15 mouse cellular contexts compared by ENCODE assay signal in the genomic region with DNA sequence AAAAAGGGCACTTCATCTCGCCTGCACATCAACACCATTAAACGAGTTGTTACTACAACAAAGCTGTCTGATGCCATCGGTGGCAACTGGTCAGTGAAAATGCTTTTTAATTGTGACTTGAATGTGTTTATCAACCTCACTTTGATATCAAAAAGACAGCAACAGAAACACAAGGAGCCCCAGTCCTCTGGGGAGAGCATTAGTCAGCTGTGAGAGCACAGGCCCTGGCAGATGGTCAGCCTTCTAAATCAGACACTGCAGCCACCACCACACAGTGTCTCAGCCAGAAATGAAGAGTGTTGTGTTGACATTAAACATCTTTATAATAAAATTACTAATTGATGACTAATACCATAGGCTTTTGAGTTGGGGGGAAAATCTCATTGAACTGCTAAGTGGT.
DNase-seq lines count a peak whose midpoint lies in the region; ATAC-seq and TF ChIP-seq lines count a peak whose summit lies in the region.
"Had no signal": no experiment of that assay in that cellular context is flagged by ENCODE, and none has a peak within 500 bp of the region (broad histone marks: within the 10 kb centered on the region; RNA-seq: fewer than 3 reads in every experiment).

No protein-coding gene starts in this region.

- H3K27me3 ChIP-seq in midbrain, postnatal 0 days (ENCODE audit: insufficient read depth, low read length): no peaks in the 10 kb centered on the region
- no peaks in the 10 kb centered on the region; the same call in 1 of the 2 replicates for H3K27me3 ChIP-seq in midbrain, embryonic 15.5 days (replicated peaks)
- H3K27me3 ChIP-seq: megakaryocyte, embryonic 14.5 days had no signal

- intact Hi-C loops in heart, postnatal 10 days (cut with DNase I): no loop called here
- intact Hi-C loops in heart, postnatal 14 days (cut with DNase I): no loop called here

- no peak overlapping the region for H3K4me2 ChIP-seq in midbrain, postnatal 0 days (ENCODE audit: low read depth, low read length, poor library complexity, severe bottlenecking)
- H3K4me2 ChIP-seq in midbrain, embryonic 15.5 days: no peak overlapping the region
- H3K4me2 ChIP-seq: heart, embryonic 12.5 days; lung, embryonic 14.5 days had no signal

- no peaks in the 10 kb centered on the region for H3K4me1 ChIP-seq in midbrain, postnatal 0 days (ENCODE audit: insufficient read depth, low read length)
- peaks cover 13% of the 10 kb centered on the region for H3K4me1 ChIP-seq in midbrain, embryonic 15.5 days
- H3K4me1 ChIP-seq: megakaryocyte, embryonic 14.5 days had no signal

- no peak overlapping the region for H3K4me3 ChIP-seq in midbrain, postnatal 0 days (ENCODE audit: low read depth, low read length)
- no peak overlapping the region for H3K4me3 ChIP-seq in midbrain, embryonic 15.5 days
- H3K4me3 ChIP-seq: heart, embryonic 12.5 days; megakaryocyte, embryonic 14.5 days had no signal

- H3K27ac ChIP-seq in midbrain, postnatal 0 days (ENCODE audit: low read depth, low read length): no peak overlapping the region
- H3K27ac ChIP-seq in midbrain, embryonic 15.5 days: no peak overlapping the region

- H3K9me3 ChIP-seq in midbrain, postnatal 0 days (ENCODE audit: low read length): no peaks in the 10 kb centered on the region
- H3K9me3 ChIP-seq in midbrain, embryonic 15.5 days: no peaks in the 10 kb centered on the region
- H3K9me3 ChIP-seq: heart, embryonic 12.5 days had no signal

- DNase-seq in heart, postnatal 10 days: peak; percentile 4 to 10
- DNase-seq in heart, postnatal 14 days: no peak
- peak; percentile 80 for DNase-seq in midbrain, postnatal 0 days (ENCODE audit: low spot score)
- peak; percentile 85 to 89 for DNase-seq in cerebellum, postnatal 10 days
- DNase-seq in retina, postnatal 1 day: peak; percentile 62
- DNase-seq in layer of hippocampus, postnatal 10 days (ENCODE audit: low spot score in 2 of 2): no peak
- DNase-seq in ovary, adult 18-20 months (ENCODE audit: low spot score): no peak
- DNase-seq: adrenal gland, adult 8-10 months; kidney, adult 2 months; liver; lung, embryonic 14.5 days; thymus, postnatal 14 days had no signal

- ATAC-seq in midbrain, postnatal 0 days (ENCODE audit: low FRiP score): no peak
- no peak for ATAC-seq in midbrain, embryonic 15.5 days (replicated peaks)

- TF ChIP-seq CTCF in midbrain, postnatal 0 days (IDR thresholded peaks at IDR 0.05): no peak

- 50% methylated on average over 3 of the region's 3 CpGs for whole genome bisulfite sequencing in midbrain, postnatal 0 days
- 40% methylated on average over 3 of the region's 3 CpGs for WGBS in midbrain, embryonic 15.5 days

- H3K9ac ChIP-seq in midbrain, postnatal 0 days (replicated peaks; ENCODE audit: low read length, poor library complexity, severe bottlenecking): no peak overlapping the region
- H3K9ac ChIP-seq in midbrain, embryonic 15.5 days: no peak overlapping the region
- H3K9ac ChIP-seq: heart, embryonic 12.5 days; lung, embryonic 14.5 days had no signal

- H3K36me3 ChIP-seq in midbrain, postnatal 0 days (ENCODE audit: insufficient read depth, low read length): no peaks in the 10 kb centered on the region
- no peaks in the 10 kb centered on the region for H3K36me3 ChIP-seq in midbrain, embryonic 15.5 days (replicated peaks)
- H3K36me3 ChIP-seq: heart, embryonic 12.5 days had no signal

Comparison
In these comparisons a context has a peak if more than half of its experiments do, and no peak if none do; other contexts are left out.
1. DNase-seq: peak in heart, postnatal 10 days (2 of 2), midbrain, postnatal 0 days (single experiment), cerebellum, postnatal 10 days (2 of 2) and retina, postnatal 1 day (single experiment); none in heart, postnatal 14 days (0 of 2), layer of hippocampus, postnatal 10 days (0 of 2) and ovary, adult 18-20 months (single experiment).